Mouse (Mus musculus) intestine, postnatal 0 days (tissue): ENCODE data around the gene Tmem9b. TPM values are rescaled to one million over a fixed set of nuclear protein-coding genes. Genes with fewer than 3 reads are reported as not detected.
A peak's percentile ranks its signal among the peaks of the same experiment; 100 is the strongest.

Source experiments
- ATAC-seq: fragments of 200-750 bp; cut with Nextera tagmentation; 2 replicates; pipeline ENCODE4 v1.8.0; 2017; ENCODE audit warnings: mild to moderate bottlenecking, moderate TSS enrichment, moderate library complexity
- H3K27ac ChIP-seq: fragments of 300-500 bp; sonication (generic); 2 replicates; pipeline ENCODE4 v1.5.1; 2014; ENCODE audit warnings: mild to moderate bottlenecking, low read depth, low read length, moderate library complexity
- H3K27me3 ChIP-seq: fragments of 300-500 bp; sonication (generic); replicated peaks from 2 replicates; pipeline ENCODE4 v1.6.1; 2014; ENCODE audit warnings: low read length, mixed read lengths; ENCODE audit not compliant: control insufficient read depth, insufficient read depth
- H3K36me3 ChIP-seq: fragments of 300-500 bp; sonication (generic); 2 replicates; pipeline ENCODE4 v1.6.1; 2014; ENCODE audit warnings: mild to moderate bottlenecking, moderate library complexity; ENCODE audit not compliant: control insufficient read depth, insufficient read depth
- H3K4me1 ChIP-seq: fragments of 300-500 bp; sonication (generic); replicated peaks from 2 replicates; pipeline ENCODE4 v1.6.1; 2014; ENCODE audit warnings: antibody characterized with exemption, low read length, mixed read lengths; ENCODE audit not compliant: control insufficient read depth, insufficient read depth
- H3K4me2 ChIP-seq: fragments of 300-500 bp; sonication (generic); replicated peaks from 2 replicates; pipeline ENCODE4 v1.6.1; 2014; ENCODE audit warnings: low read depth, mild to moderate bottlenecking, moderate library complexity
- H3K4me3 ChIP-seq: fragments of 300-500 bp; sonication (generic); 2 replicates; pipeline ENCODE4 v1.5.1; 2014; ENCODE audit warnings: low read depth, low read length
- H3K9ac ChIP-seq: fragments of 300-500 bp; sonication (generic); 2 replicates; pipeline ENCODE4 v1.6.1; 2014; ENCODE audit warnings: mild to moderate bottlenecking, low read depth, low read length
- H3K9me3 ChIP-seq: fragments of 300-500 bp; sonication (generic); 2 replicates; pipeline ENCODE4 v1.6.1; 2016; ENCODE audit warnings: mixed run types; ENCODE audit not compliant: control insufficient read depth
- CTCF ChIP-seq: sonication (generic); IDR thresholded peaks from 2 replicates; pipeline ENCODE4 v1.5.1; 2016; ENCODE audit warnings: low read depth, mild to moderate bottlenecking, control low read depth, antibody characterized with exemption, moderate library complexity
- WGBS: fragments of 180-500 bp; shearing (Covaris S2); extraction: QIAGEN DNeasy Blood & Tissue Kit; methylation state at CpG from one replicate; pipeline ENCODE4 v1.1.7; 2014; 5-methylcytosine and 5-hydroxymethylcytosine counted together
- polyA plus RNA-seq: library from polyadenylated mRNA; unstranded; fragments of >200 nt; fragmentation: Nextera tagmentation; extraction: Ambion mirVana; gene quantifications from 2 replicates; pipeline ENCODE4 v1.2.1, GENCODE M21; 2015

The Tmem9b gene
- polyA plus RNA-seq, 1 experiment from 2014 or later = 145 TPM

DNA sequence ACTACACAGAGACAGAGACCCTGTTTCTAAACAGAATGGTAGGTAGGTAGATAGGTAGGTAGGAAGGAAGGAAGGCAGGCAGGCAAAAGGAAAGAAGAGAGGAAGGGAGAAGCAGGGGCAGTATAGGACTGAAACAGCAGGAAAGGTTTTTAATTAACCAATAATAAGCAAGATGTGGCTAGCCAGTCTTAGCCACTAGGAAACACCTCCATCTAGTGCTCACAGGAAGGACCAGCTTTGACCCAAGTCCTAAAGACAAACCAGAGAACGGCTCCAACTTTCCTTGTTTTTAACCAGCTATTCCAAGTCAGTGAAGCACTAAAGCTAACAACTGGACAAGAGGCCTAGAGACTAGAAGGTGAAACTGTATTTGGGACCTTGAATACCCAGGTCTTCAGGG lies 4.9 kb downstream of the Tmem9b start:
- Histone ChIP-seq H3K4me2 (no peak overlapping the region), H3K4me1 (no peaks in the 10 kb centered on the region), H3K27ac (no peak overlapping the region), H3K27me3 (no peaks in the 10 kb centered on the region), H3K9ac (no peak overlapping the region), H3K9me3 (no peaks in the 10 kb centered on the region), H3K36me3 (peaks cover 37% of the 10 kb centered on the region), H3K4me3 (no peak overlapping the region)
- peak; percentile 65 for TF ChIP-seq CTCF
- WGBS = 52% methylated on average over 1 of the region's 1 CpGs
- ATAC-seq = no peak

DNA sequence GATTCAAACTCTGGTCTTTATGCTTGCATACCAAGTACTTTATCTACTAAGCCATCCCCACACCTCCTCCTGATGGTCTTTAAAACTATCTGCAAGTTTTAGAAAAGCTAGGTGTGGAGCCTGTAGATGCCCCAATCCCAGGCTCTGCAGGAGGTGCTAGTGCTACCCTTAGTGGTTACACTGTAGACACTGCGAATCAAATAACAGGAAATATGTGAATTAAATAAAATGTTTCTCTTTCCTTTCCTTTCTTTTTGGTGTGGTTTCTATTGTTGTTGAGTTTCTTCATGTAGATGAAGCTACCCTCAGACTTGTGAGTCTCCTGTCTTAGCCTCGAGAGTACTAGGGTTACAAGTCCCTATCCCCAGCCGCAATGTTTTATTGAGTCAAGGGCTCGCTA lies 11.0 kb downstream of the Tmem9b start:
- no peak overlapping the region for H3K27ac ChIP-seq
- TF ChIP-seq CTCF = no peak
- no peak for ATAC-seq
- no peak overlapping the region for H3K4me3 ChIP-seq
- no peak overlapping the region for H3K9ac ChIP-seq
- peaks cover 71% of the 10 kb centered on the region for H3K36me3 ChIP-seq
- no peaks in the 10 kb centered on the region for H3K9me3 ChIP-seq
- H3K4me1 ChIP-seq = no peaks in the 10 kb centered on the region
- 83% methylated on average over 4 of the region's 4 CpGs for WGBS
- no peaks in the 10 kb centered on the region for H3K27me3 ChIP-seq
- H3K4me2 ChIP-seq = no peak overlapping the region

DNA sequence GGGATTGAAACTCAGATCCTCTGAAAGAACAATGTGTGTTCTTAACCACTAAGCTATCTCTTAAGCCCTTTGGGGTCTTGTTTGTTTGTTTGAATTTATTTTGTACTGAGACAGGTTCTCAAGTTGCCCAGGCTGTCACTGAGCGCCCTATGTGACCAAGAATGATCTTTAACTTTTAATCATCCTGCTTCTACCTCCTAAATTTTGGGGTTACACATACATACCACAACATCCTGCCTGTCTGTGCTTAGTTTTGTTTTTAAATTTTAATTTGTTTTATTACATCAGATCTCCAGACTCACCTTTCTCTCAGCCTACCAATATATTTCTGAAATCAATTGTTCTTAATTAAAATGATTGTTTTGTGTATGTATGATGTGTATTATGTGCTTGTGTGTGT lies 11.6 kb downstream of the Tmem9b start:
- Histone ChIP-seq H3K4me1 (no peaks in the 10 kb centered on the region), H3K4me3 (no peak overlapping the region), H3K27ac (no peak overlapping the region), H3K36me3 (peaks cover 73% of the 10 kb centered on the region), H3K9me3 (no peaks in the 10 kb centered on the region), H3K27me3 (no peaks in the 10 kb centered on the region), H3K9ac (no peak overlapping the region), H3K4me2 (no peak overlapping the region)
- ATAC-seq = no peak
- WGBS = 91% methylated on average over 1 of the region's 1 CpGs
- TF ChIP-seq CTCF = no peak

- no peak for ATAC-seq
- H3K4me3 ChIP-seq = no peak overlapping the region
- peaks cover 77% of the 10 kb centered on the region for H3K36me3 ChIP-seq
- no peak for TF ChIP-seq CTCF
- no peaks in the 10 kb centered on the region for H3K9me3 ChIP-seq
- WGBS = 24% methylated on average over 5 of the region's 5 CpGs
- H3K9ac ChIP-seq = no peak overlapping the region
- no peak overlapping the region for H3K4me2 ChIP-seq
- H3K27ac ChIP-seq = no peak overlapping the region
- H3K27me3 ChIP-seq = no peaks in the 10 kb centered on the region
- H3K4me1 ChIP-seq = no peaks in the 10 kb centered on the region
Observed at GRCm38 (mm10) chr7:109739822-109740370, 12.8 kb downstream of the Tmem9b start.

DNA sequence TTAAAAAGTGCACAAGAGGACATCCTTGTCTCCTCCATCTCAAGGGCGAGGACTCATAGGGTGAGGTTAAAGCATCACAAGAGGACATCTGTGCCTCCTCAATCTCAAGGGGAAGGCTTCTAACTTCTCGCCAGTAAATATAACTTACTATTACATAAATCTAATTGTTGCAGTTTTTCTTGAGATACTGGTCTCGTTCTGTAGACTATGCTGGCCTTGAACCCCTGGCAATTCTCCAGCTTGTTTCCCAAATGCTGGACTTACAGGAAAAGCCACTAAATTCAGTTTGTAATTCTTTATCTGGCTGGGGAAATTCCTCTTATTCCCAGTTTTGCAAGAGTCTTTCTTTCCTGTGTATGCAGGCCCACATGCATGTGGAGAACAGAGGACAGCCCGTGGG lies 17.9 kb downstream of the Tmem9b start:
- Histone ChIP-seq H3K27me3 (no peaks in the 10 kb centered on the region), H3K9ac (no peak overlapping the region), H3K36me3 (peaks cover 47% of the 10 kb centered on the region), H3K4me3 (no peak overlapping the region), H3K4me1 (no peaks in the 10 kb centered on the region), H3K4me2 (no peak overlapping the region), H3K9me3 (no peaks in the 10 kb centered on the region), H3K27ac (no peak overlapping the region)
- TF ChIP-seq CTCF = no peak
- ATAC-seq = no peak
- 71% methylated on average over 4 of the region's 4 CpGs for WGBS

GRCm38 (mm10) chr7:109731626-109732025 lies 21.0 kb downstream of the Tmem9b start, which contains the start of gene Ascl3:
TSS of gene Ascl3 (minus strand) at chr7:109731726.
- WGBS = 91% methylated on average over 5 of the region's 5 CpGs
- Histone ChIP-seq H3K36me3 (peaks cover 19% of the 10 kb centered on the region), H3K4me3 (no peak within 1 kb of the TSS), H3K9ac (no peak within 1 kb of the TSS), H3K27ac (no peak within 1 kb of the TSS), H3K27me3 (no peaks in the 10 kb centered on the region), H3K4me1 (no peaks in the 10 kb centered on the region), H3K9me3 (no peaks in the 10 kb centered on the region), H3K4me2 (no peak within 1 kb of the TSS)
- no peak for ATAC-seq
- no peak for TF ChIP-seq CTCF

GRCm38 (mm10) chr7:109723697-109724096 lies 29.0 kb downstream of the Tmem9b start, which contains the start of gene BC051019:
TSS of gene BC051019 (minus strand) at chr7:109723850.
- no peak within 1 kb of the TSS for H3K27ac ChIP-seq
- H3K9me3 ChIP-seq = no peaks in the 10 kb centered on the region
- ATAC-seq = peak; percentile 13; the same call in 1 of the 2 replicates
- H3K4me2 ChIP-seq = no peak within 1 kb of the TSS
- no peak for TF ChIP-seq CTCF
- 86% methylated on average over 5 of the region's 5 CpGs for WGBS
- H3K27me3 ChIP-seq = no peaks in the 10 kb centered on the region
- H3K36me3 ChIP-seq = no peaks in the 10 kb centered on the region
- no peak within 1 kb of the TSS for H3K9ac ChIP-seq
- no peaks in the 10 kb centered on the region for H3K4me1 ChIP-seq
- no peak within 1 kb of the TSS for H3K4me3 ChIP-seq
